Mouse (Mus musculus): ENCODE results near the gene Dab2ip.

The Dab2ip gene

DNA sequence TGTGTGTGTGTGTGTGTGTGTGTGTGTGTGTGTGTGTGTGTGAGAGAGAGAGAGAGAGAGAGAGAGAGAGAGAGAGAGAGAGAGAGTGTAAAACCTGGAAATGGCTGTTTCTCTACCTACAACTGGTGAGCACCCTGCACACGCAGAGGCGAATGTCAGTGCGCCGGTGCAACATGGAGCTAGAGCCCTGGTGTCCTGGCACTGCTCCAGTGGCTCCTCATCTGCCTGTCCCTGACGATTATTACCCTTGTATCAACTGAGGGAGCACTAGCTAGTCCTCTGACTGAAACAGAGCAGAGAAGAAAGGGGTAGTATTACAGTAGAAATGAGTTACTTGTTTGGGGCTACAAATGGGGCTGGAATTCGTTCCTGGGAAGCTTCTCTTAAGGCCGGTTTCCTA, 155.4 kb downstream of the Dab2ip start:
- DNase-seq (ENCODE audit: low read depth, low spot score), result no peak

DNA sequence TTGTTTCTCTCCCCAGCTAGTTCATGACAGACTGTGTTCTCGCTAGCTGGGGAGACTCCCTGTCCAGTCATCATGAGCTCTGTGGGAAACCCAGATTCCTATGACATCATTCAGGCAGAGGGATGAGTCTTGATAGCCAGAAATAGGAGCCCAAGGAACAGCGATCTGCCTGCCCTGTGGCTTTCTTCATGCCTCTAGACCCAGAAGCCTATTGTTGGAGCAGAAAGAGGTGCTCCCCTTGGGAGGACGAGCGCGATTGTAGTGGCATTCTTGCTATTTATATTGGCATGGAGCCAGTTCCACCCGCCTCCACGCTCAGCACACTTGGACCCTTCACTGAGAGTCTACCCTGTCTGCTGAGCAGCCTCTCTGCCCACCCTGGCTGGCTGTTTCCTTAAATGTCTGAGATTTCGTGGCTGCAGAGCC, 156.7 kb downstream of the Dab2ip start:
- DNase-seq (ENCODE audit: low read depth, low spot score), result no peak

DNA sequence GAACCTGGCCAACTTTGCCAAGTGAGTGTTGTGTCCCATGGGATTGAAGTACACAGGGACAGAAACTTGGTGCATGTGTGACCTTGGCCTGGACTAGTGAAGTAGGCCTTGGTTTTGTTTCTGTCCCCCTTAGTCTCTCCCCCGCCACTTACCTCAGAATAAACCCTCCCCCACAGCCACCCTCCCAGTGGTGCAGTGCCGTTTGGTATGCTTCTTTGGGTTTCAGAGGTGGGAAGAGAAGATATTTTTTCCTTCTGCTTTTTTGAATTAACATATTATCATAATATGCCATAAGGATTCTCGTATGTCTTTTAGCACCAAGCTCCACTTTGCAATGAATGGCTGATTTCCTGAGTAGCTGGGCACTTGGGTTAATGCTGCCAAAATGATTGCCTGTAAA, 157.4 kb downstream of the Dab2ip start:
- no peak for DNase-seq (ENCODE audit: low read depth, low spot score)

DNA sequence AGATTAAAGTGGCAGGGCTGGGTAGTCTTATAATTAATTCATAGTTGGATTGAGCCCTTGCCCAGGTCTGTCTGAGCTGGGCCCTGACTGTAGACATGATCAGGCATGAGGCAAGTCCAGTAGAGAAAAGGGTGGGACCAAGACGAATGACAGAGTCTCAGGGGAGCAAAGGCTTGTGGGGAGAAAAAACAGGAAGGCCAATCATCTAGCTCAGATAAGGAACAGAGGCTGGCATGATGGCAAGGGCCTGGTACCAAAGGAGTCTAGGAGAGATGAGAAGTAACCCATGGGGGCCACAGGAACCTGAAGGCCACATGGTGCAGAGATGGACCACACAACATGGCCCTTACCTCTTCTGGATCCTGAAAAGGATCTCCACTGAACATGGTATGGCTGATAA, 158.1 kb downstream of the Dab2ip start:
- no peak for DNase-seq (ENCODE audit: low read depth, low spot score)

DNA sequence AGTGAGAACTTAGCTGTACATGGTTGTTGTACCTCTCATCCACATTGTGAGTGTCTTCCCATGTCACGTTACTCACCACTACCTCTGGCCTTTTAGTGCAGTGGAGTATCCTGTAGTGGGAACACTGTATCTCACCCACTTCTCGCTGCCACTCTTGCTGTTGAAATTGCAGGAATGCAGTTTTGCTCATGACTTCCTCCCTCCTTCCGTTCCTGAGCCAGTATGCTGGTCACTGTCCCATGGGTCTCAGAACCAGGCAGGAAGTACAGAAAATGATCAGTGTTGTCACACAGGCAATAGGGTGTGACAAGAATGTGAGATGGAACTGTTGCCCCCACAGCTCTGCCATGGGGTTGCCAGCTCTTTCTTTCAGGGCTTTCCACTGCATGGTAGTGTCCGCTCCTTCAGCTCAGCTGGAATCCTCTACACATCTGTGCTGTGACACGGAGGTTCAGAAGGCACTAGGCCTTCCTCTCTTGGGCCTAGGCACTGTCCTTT, 160.0 kb downstream of the Dab2ip start:
- no peak for DNase-seq (ENCODE audit: low read depth, low spot score)

DNA sequence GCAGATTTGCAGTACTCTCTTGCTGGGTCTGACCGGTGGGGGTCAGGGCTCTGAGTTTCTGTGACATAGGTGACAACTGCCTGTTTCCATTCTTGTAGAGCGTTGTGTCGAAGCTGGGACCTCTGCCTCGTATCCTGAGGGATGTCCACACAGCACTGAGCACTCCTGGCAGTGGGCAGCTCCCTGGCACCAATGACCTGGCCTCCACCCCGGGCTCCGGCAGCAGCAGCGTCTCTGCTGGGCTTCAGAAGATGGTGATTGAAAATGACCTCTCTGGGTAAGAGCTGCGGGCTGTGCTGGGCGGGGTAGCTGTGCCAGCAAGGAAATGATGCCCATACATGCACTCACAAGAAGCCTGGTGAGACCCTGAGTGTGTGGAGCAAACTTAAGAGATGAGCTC, 160.6 kb downstream of the Dab2ip start:
- DNase-seq (ENCODE audit: low read depth, low spot score), result no peak

DNA sequence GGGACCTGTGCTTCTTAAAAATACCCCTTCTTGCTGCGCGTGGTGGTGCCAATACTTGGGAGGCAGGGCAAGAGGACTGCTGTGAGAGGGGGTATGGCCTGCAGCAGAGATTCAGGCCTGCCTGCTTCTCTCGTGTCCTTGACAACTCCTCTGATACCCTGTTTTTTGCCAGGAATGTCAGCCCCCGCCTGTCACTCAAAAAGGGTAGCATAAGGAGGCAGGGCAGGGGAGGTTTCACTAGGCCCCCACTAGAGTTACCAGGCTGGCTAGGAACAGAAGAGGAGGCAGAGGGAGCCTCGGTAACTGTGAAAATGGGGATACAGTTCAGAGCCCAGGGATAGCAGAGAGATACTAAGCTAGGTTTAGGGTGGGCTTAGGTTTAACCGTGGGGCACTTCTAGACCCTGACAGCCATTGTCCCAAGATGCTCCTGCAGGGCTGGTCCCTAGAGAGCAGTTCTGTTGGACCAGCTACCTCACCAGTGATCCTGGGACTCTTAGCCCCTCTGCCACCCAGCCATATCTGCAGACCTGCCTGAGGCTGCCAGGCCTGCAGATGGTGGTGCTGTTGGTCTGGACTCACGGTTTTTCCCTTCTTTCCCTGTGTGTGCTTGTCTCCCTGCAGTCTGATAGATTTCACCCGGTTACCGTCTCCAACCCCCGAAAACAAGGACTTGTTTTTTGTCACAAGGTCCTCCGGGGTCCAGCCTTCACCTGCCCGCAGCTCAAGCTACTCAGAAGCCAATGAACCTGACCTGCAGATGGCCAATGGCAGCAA, 161.4 kb downstream of the Dab2ip start:
- no peak for DNase-seq (ENCODE audit: low read depth, low spot score)

DNA sequence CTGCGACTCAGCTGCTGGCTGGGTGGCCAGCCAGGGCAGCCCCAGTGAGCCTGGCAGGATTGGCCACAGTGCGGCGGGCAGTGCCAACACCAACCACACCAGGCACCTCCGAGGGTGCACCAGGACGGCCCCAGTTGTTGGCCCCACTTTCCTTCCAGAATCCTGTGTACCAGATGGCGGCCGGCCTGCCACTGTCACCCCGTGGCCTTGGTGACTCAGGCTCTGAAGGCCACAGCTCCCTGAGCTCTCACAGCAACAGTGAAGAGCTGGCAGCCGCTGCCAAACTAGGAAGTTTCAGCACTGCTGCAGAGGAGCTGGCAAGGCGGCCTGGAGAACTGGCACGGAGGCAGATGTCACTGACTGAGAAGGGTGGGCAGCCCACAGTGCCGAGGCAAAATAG, 162.0 kb downstream of the Dab2ip start:
- no peak for DNase-seq (ENCODE audit: low read depth, low spot score)

DNA sequence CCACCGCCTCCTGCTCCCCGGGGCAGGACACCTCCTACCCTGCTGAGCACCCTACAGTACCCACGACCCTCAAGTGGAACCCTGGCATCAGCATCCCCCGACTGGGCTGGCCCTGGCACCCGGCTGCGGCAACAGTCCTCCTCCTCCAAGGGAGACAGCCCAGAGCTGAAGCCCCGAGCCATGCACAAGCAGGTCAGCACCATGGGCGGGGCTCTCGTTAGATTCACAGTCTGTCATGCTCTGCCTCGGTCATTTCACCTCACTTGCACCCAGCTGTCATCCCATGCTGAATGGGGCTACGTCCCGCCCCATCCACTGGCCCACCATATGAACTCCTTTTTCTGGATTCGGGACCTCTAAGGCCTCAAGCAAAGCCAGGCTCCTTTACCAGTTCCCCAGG, 162.5 kb downstream of the Dab2ip start:
- no peak for DNase-seq (ENCODE audit: low read depth, low spot score)

DNA sequence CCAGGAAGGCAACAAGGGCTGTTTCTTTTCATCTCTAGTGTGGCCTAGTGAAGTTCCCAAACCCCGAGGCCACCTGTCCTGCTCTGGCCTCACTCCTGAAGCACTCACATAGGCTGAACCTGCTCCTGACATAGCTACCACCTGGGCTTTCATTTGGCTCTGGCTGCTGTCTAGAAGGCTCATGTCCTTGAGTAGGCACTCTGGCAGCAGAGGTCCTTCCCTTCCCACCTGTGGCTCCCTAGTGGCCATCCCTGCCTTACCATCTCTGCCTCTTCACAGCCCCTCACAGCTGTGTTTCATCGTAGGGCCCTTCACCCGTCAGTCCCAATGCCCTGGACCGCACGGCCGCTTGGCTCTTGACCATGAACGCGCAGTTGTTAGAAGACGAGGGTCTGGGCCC, 162.9 kb downstream of the Dab2ip start:
- no peak for DNase-seq (ENCODE audit: low read depth, low spot score)

DNA sequence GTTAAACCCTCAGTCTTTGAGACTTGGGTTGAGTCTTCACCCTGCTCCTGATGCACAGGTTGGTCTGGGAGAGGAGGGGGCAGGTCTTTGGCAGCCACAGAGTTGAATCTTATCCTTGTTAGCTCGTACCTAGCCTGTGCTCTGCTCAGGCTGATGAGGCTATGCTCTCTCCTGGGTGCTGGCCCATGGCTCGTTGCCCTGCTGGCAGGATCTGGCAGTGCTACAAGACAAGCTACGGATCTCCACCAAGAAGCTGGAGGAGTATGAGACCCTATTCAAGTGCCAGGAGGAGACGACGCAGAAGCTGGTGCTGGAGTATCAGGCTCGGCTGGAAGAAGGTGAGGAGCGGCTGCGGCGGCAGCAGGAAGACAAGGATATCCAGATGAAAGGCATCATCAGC, 164.8 kb downstream of the Dab2ip start:
- DNase-seq (ENCODE audit: low read depth, low spot score), result no peak

DNA sequence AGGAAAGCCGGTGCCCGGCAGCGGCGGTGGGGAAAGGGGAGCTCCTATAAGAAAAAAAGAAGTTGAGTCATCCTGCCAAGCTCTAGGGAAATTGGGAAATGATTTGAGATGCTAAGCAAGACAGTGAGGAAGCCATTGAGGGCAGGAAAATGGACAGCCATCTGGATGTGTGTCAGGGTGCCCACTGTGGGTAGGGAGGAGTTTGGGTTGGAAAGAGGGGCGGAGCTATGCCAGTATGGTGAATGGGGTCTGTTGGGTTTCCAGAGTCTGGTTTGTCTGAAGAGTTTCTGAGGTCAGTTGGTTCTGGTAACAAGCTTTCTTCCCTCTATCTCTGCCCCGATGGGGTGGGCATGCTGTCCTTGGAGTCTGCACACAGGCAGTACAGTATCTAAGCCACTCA, 165.2 kb downstream of the Dab2ip start:
- DNase-seq (ENCODE audit: low read depth, low spot score), result no peak

DNA sequence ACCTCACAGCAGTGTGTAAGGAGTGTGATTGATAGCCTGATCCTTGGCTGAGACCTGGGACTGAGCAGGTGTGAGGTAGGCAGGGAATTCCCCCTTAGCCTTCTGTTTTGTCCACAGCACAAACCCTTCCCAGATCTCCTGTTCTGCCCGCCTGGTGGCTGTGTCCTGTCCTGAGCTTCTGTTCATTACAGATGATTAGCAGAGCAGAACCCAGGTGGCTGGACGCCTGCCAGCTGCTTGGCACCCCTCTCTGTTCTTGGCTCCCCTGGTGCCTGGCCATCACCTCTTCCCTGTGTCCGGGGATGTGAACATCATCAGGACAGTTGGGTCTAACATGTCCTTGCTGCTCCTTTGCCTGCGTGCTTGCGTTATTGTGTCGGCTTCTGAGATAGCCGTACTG, 165.6 kb downstream of the Dab2ip start:
- no peak for DNase-seq (ENCODE audit: low read depth, low spot score)

DNA sequence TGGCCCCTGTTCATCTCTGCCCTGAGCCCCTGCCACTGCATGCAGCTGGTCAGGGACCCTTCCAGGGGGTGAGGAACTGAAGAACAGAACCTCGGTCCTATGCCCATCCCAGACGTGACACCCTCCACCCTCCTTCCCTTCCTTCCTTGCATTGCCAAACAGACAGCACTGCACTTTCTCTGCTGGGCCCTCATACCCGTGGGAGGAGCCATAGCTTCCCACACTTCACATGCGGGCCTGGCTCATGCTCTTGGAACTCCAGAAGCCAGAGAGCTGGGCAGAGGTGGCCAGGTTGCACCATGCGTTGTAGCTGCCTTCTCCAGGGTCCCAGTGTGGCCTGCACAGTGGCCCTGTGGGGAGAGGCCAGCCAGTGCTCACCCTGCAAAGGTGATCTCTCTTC, 170.6 kb downstream of the Dab2ip start:
- no peak for DNase-seq (ENCODE audit: low read depth, low spot score)

DNA sequence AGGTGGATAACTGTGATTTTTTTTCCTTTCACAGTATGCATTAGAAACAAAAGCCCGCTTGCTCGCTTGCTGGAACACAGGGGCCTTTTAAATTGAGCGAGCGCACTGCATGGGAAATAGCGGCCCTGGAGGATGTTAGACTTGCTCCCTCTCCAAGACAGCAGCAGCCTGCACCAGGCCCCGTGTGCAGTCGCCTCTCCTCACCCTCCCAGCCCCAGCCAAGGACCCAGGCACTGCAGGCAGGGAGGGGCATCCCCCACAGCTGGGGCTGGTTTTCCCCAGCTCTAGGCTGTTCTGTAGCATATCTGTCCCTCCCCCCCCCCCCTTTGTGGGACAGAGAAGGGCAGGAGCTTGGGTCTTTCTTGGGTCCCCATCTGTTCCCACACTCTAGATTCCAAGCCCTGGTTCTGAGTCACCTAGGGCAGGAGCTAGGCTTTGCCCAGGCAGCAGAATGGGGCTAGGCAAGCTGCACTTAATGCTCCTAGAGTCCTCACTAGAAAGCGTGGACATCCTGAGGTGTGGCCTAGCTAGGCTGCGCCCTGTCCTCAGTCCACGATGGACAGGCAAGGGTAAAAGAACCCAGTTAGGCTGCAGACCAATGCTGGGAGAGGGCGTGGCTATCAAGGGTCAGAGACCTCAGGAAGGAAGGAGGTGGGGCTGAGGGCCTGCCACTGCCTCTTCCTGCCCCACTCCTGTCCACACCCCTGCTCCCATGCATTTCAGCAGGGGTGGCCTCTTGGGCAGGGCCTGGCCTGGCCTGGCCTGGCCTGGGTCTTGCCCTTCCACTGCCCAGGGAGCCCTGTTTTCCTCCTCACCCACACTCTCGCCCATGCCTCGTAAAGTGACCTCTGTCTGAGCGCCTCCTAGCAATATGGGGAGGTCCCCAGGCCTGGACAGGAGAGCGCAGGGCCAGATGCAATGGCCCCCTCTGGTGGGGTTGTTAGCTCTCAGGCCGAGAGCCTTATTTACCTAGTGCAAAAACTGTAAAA, 171.3 kb downstream of the Dab2ip start:
- DNase-seq (ENCODE audit: low read depth, low spot score), result no peak

DNA sequence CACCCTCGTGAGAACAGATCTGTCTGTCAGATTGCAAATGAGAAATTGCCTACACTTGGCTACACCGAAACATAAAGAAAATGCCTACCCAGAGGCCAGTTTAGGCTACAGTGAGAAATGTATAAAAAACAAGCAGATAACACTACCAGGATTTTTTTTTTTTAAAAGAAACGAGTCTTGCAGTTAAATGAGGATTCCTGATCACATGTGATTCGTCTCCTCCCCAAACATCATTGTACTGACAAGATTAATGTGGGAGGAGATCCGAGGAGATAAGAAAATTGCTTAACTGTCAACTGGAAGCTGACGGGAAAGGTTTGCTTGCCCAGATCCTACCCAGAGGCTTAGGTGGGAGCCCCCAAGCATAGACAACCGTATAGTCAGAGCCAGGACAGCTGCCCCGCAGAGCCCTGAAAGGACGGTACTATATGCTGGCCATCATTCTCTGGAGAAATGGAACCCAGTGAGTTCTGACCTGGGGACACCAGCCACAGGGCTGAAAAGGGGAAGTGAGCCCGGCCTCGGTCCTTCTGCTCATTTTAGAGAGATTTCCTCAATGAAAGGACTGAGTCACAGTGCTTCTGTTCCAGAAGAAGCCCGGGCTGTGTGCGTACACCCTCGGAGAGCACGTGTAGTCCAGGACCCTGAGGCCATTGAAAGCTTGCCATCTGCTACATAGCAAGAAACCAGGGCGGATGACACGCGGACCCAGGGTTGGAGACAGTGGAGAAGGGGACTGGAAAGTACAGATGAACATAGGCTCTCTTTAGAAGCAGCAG, 173.8 kb downstream of the Dab2ip start:
- no peak for DNase-seq (ENCODE audit: low read depth, low spot score)

DNA sequence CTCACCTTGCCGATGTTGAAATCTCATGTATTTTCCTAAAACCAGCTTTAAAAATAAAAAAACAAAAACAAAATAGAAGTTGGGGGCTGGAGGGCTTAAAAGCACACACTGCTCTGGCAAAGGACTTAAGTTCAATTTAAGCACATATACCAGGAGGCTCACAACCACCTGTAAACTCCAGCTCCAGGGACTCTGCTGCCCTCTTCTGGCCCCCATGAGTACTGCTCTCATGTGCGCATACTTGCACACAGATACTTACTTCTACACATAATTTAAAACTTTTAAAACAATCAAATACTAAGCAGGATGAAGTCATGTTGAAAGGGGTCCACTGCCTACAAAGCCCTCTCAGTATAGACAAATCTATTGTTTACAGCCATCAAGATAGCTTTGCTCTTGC, 176.9 kb downstream of the Dab2ip start:
- DNase-seq (ENCODE audit: low read depth, low spot score), result no peak

DNA sequence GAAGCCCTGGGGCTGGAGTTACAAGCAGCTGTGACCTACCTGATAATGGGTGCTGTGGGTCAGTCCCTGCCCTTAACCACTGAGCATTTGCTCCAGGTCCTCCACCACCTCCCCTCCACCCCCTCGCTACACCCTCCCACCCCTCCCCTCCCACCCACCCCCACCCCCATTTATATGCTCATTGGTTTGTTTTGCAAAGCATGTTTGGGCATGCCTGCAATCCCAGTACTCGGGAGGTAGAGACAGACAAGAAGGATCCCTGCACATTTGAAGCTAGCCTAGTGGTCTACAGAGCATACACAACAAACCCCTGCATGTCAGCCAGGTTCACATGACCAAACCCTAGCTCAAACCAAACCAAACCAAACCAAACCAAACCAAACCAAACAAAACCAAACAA, 178.0 kb downstream of the Dab2ip start:
- DNase-seq (ENCODE audit: low read depth, low spot score), result no peak

DNA sequence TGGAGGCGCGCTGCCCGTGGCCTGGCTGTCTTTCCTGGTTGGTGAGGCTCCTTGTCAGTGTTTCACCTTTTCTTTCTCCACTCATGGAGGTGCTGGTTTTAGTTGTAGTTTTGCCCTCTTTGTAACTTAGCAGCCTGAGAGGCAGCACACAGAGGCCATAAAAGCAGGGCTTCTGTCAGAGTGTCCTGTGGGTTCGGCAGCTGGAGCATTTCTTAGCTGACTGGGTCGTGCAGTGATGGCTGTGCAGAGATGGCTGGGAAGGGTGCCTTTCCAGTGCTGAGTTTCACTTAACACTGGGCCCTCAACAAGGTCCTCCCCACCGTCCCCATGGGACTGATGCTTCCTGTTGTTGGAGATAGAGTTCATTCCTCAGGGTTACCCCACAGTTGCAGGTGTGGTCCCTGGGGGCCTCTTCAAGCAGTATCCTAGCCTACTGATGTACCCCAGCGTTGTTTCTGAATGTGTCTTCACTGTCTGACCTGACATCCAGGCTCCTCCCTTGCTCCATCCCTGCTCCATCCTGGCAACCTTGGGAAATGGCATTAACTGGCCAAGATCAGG, 179.5 kb downstream of the Dab2ip start:
- DNase-seq (ENCODE audit: low read depth, low spot score), result no peak

DNA sequence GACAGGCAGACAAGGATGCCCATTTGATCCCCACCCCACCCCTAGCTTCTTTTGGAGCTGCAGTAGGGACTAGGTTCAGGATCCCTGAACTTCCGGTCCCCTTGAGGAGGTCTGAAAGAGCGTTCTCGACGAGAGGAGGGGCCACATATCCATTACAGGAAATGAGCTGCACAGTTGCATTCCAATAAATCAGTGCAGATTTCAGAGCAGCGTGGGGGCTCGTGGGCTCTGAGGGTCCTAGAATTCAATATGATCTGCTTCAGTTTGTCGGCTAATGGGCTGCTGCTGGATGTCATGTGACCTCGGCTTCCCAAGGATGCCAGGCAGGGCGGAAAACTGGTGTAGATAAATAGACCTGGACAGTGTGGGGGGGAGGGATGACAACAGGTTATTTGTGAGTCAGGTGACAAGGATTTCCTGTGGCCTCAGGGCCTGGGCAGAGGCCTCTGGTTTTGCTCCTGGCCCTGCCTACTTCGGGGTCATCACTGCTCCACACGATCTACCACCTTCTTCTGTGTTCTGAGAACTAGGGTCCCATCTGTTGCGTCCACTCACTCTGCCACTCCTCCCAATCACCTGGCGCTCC, 181.7 kb downstream of the Dab2ip start:
- DNase-seq (ENCODE audit: low read depth, low spot score), result no peak

DNA sequence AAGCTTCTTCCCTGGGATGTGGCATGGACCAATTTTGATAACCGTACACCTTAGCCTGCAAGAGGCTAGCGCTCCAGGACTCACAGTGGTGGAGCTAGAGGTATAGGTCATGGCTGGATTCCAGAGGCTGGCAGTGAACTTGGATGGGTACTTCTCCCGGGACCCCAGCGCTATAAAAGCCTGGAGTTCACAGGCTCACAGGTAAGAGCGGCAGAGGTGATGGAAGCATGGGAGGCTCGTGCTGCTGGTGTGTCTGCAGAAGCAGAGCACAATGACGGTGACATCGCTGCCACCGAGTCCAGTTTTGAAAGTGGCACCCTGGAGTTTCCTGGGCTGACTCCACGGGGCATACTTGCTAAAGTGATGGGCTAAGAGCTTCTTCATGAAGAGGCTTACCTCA, 187.8 kb downstream of the Dab2ip start:
- DNase-seq (ENCODE audit: low read depth, low spot score), result no peak

All from brain, embryonic 18.5 days (tissue).